Mouse (Mus musculus) embryonic stem cell, embryonic (primary cell): ENCODE measurements around the gene Zfp36l2.

ENCODE experiments used
- CTCF ChIA-PET, 4 experiments: fragments of 300-600 bp in 2 of 4; fragments of 350-600 bp in 2 of 4; sonication (Branson Sonifier 250); formaldehyde crosslinking; loops; one replicate each; lab custom pipeline; 2022; ENCODE audit warnings: inconsistent platforms in 2 of 4; lab: Charles Lee
- POLR2A ChIA-PET, 4 experiments: fragments of 300-600 bp in 2 of 4; fragments of 350-600 bp in 2 of 4; sonication (Branson Sonifier 250); formaldehyde crosslinking; loops; one replicate each; lab custom pipeline; 2022; ENCODE audit warnings: antibody characterized with exemption in 4 of 4, inconsistent platforms in 1 of 4; lab: Charles Lee

The Zfp36l2 gene

GRCm38 (mm10) chr17:84136669-84137392 is 50.9 kb downstream of the Zfp36l2 start:
- CTCF ChIA-PET = interaction anchor here in 1 of 4 experiments (0.9 kb wide), 1 partner anchor 53 kb away, joined by 3 read pairs; no protein-coding TSS in a partner anchor
- POLR2A ChIA-PET = interaction anchor here in 1 of 4 experiments (0.8 kb wide), 1 partner anchor 11 kb away, joined by 3 read pairs; no protein-coding TSS in a partner anchor

- POLR2A ChIA-PET = no interaction called here
- CTCF ChIA-PET = interaction anchor here in 1 of 4 experiments (0.9 kb wide), 1 partner anchor 54 kb away, joined by 3 read pairs; no protein-coding TSS in a partner anchor
Measured at GRCm38 (mm10) chr17:84136217-84136616, 51.5 kb downstream of the Zfp36l2 start.

- ChIA-PET POLR2A (interaction anchor here in 1 of 4 experiments (0.6 kb wide), 1 partner anchor 20 kb away, joined by 5 read pairs; no protein-coding TSS in a partner anchor), CTCF (no interaction called here)
Measured at GRCm38 (mm10) chr17:84135243-84135642, 52.5 kb downstream of the Zfp36l2 start.
